Mouse (Mus musculus) stomach, postnatal 0 days (tissue): ENCODE data around the gene Ccdc3.

ENCODE experiments used
- CTCF ChIP-seq: IDR thresholded peaks from 2 replicates; pipeline ENCODE4 v1.5.1; 2016; ENCODE audit warnings: antibody characterized with exemption, low read depth, mild to moderate bottlenecking, moderate library complexity
- EP300 ChIP-seq: optimal IDR thresholded peaks from 2 replicates; pipeline ENCODE3; 2016; ENCODE audit warnings: antibody characterized with exemption

DNA sequence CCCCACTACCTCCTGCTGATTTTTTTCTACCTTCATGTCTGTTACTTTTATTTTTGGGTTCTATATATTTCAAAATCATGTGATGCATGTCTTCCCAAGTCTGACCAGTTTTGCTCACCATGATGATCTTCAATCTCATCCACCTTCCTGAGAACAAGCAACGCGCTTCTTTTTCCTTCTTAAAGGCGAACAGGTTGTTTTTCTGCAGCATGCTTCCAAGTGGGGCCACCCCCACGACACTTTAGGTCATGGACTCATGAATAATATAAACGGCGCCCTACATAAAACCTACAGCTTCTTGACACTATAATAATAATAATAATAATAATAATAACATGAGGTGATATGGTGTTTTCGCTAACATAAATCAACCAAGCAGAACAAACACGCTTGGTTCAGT is 23.2 kb upstream of the Ccdc3 start:
- TF ChIP-seq CTCF, result no peak
- TF ChIP-seq EP300, result no peak
